Mouse (Mus musculus) bone marrow macrophage, adult 2 months (primary cell): ENCODE measurements at regions not wholly inside any gene's neighbourhood (a gene's known extent, or its start where the extent isn't known, plus 50 kb on each side); places are given as distances from the start of the nearest gene placed in this dataset.

Experiments
- H3K27ac ChIP-seq: 2 replicates; pipeline ENCODE4 v1.5.1; 2012; ENCODE audit warnings: low read depth, low read length; ENCODE audit not compliant: insufficient read depth
- H3K4me1 ChIP-seq: 2 replicates; pipeline ENCODE4 v1.6.1; 2012; ENCODE audit warnings: low read length; ENCODE audit not compliant: control insufficient read depth, insufficient read depth
- H3K4me3 ChIP-seq: 2 replicates; pipeline ENCODE4 v1.5.1; 2012; ENCODE audit warnings: mild to moderate bottlenecking, low read length, moderate library complexity; ENCODE audit not compliant: insufficient read depth
- CTCF ChIP-seq: IDR thresholded peaks from 2 replicates; pipeline ENCODE4 v1.5.1; 2012; ENCODE audit warnings: low read depth, mild to moderate bottlenecking, low read length, moderate library complexity
- POLR2A ChIP-seq: IDR thresholded peaks from 2 replicates; pipeline ENCODE4 v1.6.1; 2012; ENCODE audit warnings: mild to moderate bottlenecking, low read depth, low read length, borderline replicate concordance

DNA sequence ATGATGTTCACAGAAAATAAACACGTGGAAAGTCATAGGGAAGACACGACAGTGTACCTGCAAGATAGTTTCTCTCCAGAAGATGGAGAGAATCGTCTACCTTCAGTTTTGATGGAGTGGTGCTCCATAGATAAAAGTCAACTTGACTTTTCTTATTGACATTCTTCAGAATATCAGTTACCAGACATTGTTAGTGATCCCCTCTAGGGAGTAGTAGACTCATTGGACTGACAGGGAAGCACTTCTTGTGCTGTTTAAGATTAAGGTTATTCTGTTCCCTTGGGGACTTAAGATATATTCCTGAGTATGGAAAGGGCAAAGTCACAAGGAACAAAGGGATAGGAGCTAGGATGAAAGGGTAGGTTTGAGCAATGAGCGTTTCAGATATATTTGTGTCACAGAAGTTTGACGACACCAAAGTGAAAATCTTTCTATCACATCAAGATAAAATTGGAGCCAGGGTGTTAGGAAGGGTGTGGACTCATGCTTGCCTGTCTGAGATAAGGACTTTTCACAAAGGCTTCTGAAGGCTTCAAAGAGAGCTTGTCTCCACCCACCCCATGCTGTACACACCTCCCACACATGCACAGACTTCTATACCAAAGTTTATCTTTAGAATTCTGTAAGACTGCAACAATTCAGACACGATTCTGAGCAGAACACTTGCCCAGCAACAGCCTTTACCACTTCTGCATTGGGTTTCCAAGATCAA lies 68.5 kb upstream of the 2210010C04Rik start:
- TF ChIP-seq POLR2A (no peak), CTCF (no peak)
- H3K4me1 ChIP-seq: no peaks in the 10 kb centered on the region
- H3K4me3 ChIP-seq: no peak overlapping the region
- H3K27ac ChIP-seq: no peak overlapping the region

DNA sequence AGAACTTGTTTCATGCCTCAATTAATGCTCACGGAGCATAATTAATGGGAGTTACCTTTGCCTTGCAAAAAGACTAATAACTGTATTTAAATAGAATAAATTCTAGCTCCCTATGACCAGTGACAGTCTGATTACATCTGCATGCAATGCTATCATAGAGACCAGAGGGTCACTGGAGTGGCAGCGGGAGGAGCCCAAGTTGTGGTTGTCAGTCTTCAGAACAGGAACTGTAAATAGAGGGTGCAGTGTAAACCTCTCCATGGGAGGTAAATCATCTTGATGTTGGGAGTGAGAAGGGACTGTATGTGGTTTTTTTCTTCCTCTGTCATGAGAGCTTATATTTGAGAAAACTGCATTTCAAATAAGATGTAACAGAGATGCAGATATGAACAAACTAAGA lies 66.7 kb upstream of the 2210010C04Rik start:
- Histone ChIP-seq H3K4me1 (no peaks in the 10 kb centered on the region), H3K27ac (no peak overlapping the region), H3K4me3 (no peak overlapping the region)
- no peak for TF ChIP-seq POLR2A
- TF ChIP-seq CTCF: no peak

DNA sequence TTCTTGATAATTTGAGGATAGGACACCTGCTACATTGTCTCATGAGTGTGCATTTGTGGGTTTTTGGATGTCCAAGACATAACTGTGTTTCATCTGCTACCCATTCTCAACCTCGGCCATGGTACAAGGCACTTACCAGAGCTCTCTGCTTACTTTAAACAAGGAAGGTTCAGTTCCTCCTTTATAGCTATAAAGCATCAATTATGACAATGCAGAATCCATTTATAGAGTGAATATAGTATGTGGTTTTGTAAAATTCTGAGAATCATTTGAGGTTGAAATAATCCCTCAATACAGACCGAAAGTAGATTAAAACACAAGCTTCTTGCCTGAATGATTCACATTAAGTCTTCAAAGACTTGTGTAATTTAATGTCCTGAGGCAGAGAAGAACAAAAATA lies 64.9 kb upstream of the 2210010C04Rik start:
- no peak overlapping the region for H3K4me3 ChIP-seq
- no peak overlapping the region for H3K27ac ChIP-seq
- no peak for TF ChIP-seq POLR2A
- no peak for TF ChIP-seq CTCF
- no peaks in the 10 kb centered on the region for H3K4me1 ChIP-seq

DNA sequence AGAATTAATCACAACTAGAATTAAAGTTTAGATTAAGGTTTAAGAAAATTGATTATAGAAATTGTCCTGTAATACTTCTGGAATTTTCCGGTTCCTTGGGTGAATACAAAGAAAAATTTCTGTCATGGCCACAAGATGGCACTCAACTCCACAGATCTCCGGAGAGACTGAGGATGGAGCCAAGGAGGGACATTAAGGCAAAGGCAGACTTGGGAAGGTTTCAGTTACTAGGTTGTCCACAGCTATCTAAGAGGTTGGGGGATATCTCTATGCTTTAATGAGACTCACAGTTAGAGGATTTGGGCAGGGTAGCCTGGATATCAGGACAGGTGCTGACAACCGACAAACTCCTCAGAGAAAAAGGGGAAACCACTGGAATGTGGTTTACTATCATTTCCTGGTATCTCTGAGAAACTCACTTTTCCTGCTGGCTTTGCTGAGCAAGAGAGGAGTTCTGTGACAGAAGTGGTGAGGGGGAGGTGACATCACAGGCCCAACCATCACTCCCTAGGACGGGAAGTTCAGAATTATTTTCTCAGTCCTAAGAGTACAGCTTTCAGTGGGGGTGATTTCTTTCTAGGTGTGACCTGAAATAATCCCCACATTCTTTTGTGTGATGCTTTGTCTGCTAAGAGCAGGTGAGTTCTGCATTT lies 56.0 kb upstream of the 2210010C04Rik start:
- TF ChIP-seq POLR2A: no peak
- TF ChIP-seq CTCF: no peak; the same call in 1 of the 2 replicates
- Histone ChIP-seq H3K4me3 (no peak overlapping the region), H3K4me1 (peaks cover 6% of the 10 kb centered on the region; the same call in 1 of the 2 replicates)

More for the DNA sequence above, 56.0 kb upstream of the 2210010C04Rik start:
- no peak overlapping the region for H3K27ac ChIP-seq
